ENCODE assay signal across 13 mouse cellular contexts in the genomic region with DNA sequence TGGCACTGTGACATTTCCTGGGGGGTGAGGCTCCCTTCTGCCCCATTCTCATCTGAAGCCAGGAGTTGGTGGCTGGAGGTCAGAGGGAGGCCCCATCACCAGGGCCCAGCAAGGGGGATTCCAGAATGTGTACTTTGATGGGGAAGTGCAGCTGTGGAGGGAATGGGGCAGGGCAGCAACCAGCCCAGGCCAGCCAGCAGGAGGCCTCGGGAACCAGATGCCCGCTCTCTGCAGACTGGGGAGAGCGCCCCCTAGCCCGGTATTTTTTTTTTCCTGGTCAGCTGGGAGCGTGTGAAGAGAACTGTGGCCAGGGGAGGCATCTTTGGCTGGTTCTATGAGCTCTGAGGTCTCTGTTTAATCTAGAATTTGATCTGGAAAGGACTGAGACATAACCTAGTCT. TPM values are rescaled to one million over a fixed set of nuclear protein-coding genes. Genes with fewer than 3 reads are reported as not detected.
DNase-seq lines count a peak whose midpoint lies in the region; ATAC-seq and TF ChIP-seq lines count a peak whose summit lies in the region.
"Had no signal": no experiment of that assay in that cellular context is flagged by ENCODE, and none has a peak within 500 bp of the region (broad histone marks: within the 10 kb centered on the region; RNA-seq: fewer than 3 reads in every experiment).

No protein-coding gene starts in this region.

- H3K9ac ChIP-seq in forebrain, postnatal 0 days = no peak overlapping the region
- H3K9ac ChIP-seq in liver, postnatal 0 days (replicated peaks) = no peak overlapping the region
- H3K9ac ChIP-seq in liver, embryonic 11.5 days (ENCODE audit: low read depth, low read length) = no peak overlapping the region
- no peak overlapping the region for H3K9ac ChIP-seq in CH12.LX (ENCODE audit: insufficient read depth, low read depth)
- no peak overlapping the region for H3K9ac ChIP-seq in embryonic facial prominence, embryonic 14.5 days (ENCODE audit: low read depth, low read length)
- no peak overlapping the region for H3K9ac ChIP-seq in forebrain, embryonic 13.5 days
- H3K9ac ChIP-seq: forebrain, embryonic 12.5 days; hindbrain, embryonic 13.5 days; liver, embryonic 15.5 days had no signal

- DNase-seq in forebrain, postnatal 0 days = no peak
- DNase-seq in forebrain, embryonic 10.5 days (ENCODE audit: extremely low spot score, low spot score) = no peak
- DNase-seq in liver, postnatal 0 days = no peak
- no peak for DNase-seq in liver, embryonic 11.5 days (ENCODE audit: low spot score)
- DNase-seq in CH12.LX (ENCODE audit: extremely low read depth) = no peak
- DNase-seq in embryonic facial prominence, embryonic 14.5 days (ENCODE audit: low spot score) = no peak
- DNase-seq in left cerebral cortex, adult 9 months (ENCODE audit: low spot score in 2 of 2) = no peak
- DNase-seq: thymus, adult 2 months had no signal

- H3K79me2 ChIP-seq in CH12.LX (replicated peaks; ENCODE audit: control insufficient read depth, extremely low read depth, insufficient read depth, poor library complexity, severe bottlenecking) = no peaks in the 10 kb centered on the region

- 10% methylated on average over 5 of the region's 5 CpGs for WGBS in forebrain, postnatal 0 days
- WGBS in forebrain, embryonic 10.5 days = 8% methylated on average over 5 of the region's 5 CpGs
- 13% methylated on average over 5 of the region's 5 CpGs for WGBS in liver, postnatal 0 days (ENCODE audit: insufficient replicate concordance)
- 10% methylated on average over 5 of the region's 5 CpGs for WGBS in liver, embryonic 11.5 days
- WGBS in embryonic facial prominence, embryonic 14.5 days = 3% methylated on average over 4 of the region's 5 CpGs
- WGBS in forebrain, embryonic 13.5 days = 4% methylated on average over 5 of the region's 5 CpGs

- TF ChIP-seq EP300 in liver, postnatal 0 days (IDR thresholded peaks at IDR 0.05; ENCODE audit: low read depth) = no peak
- TF ChIP-seq EP300 in CH12.LX (IDR thresholded peaks at IDR 0.05; ENCODE audit: low read length) = no peak; the same call in 1 of the 2 replicates

- no peaks in the 10 kb centered on the region for H3K36me3 ChIP-seq in forebrain, postnatal 0 days (ENCODE audit: insufficient read depth)
- no peaks in the 10 kb centered on the region for H3K36me3 ChIP-seq in forebrain, embryonic 10.5 days (replicated peaks)
- no peaks in the 10 kb centered on the region for H3K36me3 ChIP-seq in liver, postnatal 0 days (replicated peaks; ENCODE audit: insufficient read depth, low read length)
- H3K36me3 ChIP-seq in liver, embryonic 11.5 days (ENCODE audit: control insufficient read depth, insufficient read depth, low read length) = no peaks in the 10 kb centered on the region
- H3K36me3 ChIP-seq in CH12.LX (replicated peaks in 1 of 2; ENCODE audit: control insufficient read depth in 1 of 2, insufficient read depth in 1 of 2, low read length in 1 of 2) = no peaks in the 10 kb centered on the region
- no peaks in the 10 kb centered on the region for H3K36me3 ChIP-seq in embryonic facial prominence, embryonic 14.5 days (ENCODE audit: control insufficient read depth, insufficient read depth, low read length)
- H3K36me3 ChIP-seq in forebrain, embryonic 13.5 days (ENCODE audit: poor library complexity, severe bottlenecking) = no peaks in the 10 kb centered on the region
- H3K36me3 ChIP-seq: forebrain, embryonic 12.5 days; hindbrain, embryonic 13.5 days; liver, embryonic 15.5 days had no signal

- H3K27ac ChIP-seq in forebrain, postnatal 0 days (ENCODE audit: low read depth, low read length) = no peak overlapping the region
- no peak overlapping the region for H3K27ac ChIP-seq in forebrain, embryonic 10.5 days
- H3K27ac ChIP-seq in liver, postnatal 0 days (ENCODE audit: low read depth) = no peak overlapping the region
- no peak overlapping the region for H3K27ac ChIP-seq in liver, embryonic 11.5 days (ENCODE audit: low read depth, low read length)
- H3K27ac ChIP-seq in CH12.LX (ENCODE audit: insufficient read depth, low read depth) = peak overlapping the region; percentile 72
- no peak overlapping the region for H3K27ac ChIP-seq in embryonic facial prominence, embryonic 14.5 days (replicated peaks; ENCODE audit: low read depth, low read length)
- H3K27ac ChIP-seq in forebrain, embryonic 13.5 days = no peak overlapping the region
- H3K27ac ChIP-seq: forebrain, embryonic 12.5 days; hindbrain, embryonic 13.5 days; liver, embryonic 15.5 days had no signal

- no peaks in the 10 kb centered on the region for H3K9me3 ChIP-seq in forebrain, postnatal 0 days (ENCODE audit: low read length)
- H3K9me3 ChIP-seq in forebrain, embryonic 10.5 days = no peaks in the 10 kb centered on the region
- no peaks in the 10 kb centered on the region for H3K9me3 ChIP-seq in liver, postnatal 0 days (ENCODE audit: low read length)
- no peaks in the 10 kb centered on the region for H3K9me3 ChIP-seq in liver, embryonic 11.5 days (ENCODE audit: control insufficient read depth, low read length)
- H3K9me3 ChIP-seq in CH12.LX (replicated peaks; ENCODE audit: low read length) = no peaks in the 10 kb centered on the region
- H3K9me3 ChIP-seq in embryonic facial prominence, embryonic 14.5 days (ENCODE audit: control insufficient read depth, low read length) = no peaks in the 10 kb centered on the region
- H3K9me3 ChIP-seq in forebrain, embryonic 13.5 days (replicated peaks) = no peaks in the 10 kb centered on the region
- H3K9me3 ChIP-seq: forebrain, embryonic 12.5 days; hindbrain, embryonic 13.5 days; liver, embryonic 15.5 days had no signal

- peak; percentile 11 for TF ChIP-seq RAD21 in CH12.LX (IDR thresholded peaks at IDR 0.05; ENCODE audit: low read depth, low read length)

- H3K4me3 ChIP-seq in forebrain, postnatal 0 days (ENCODE audit: low read depth, low read length) = no peak overlapping the region
- H3K4me3 ChIP-seq in forebrain, embryonic 10.5 days = no peak overlapping the region
- H3K4me3 ChIP-seq in liver, postnatal 0 days (ENCODE audit: low read depth, low read length) = no peak overlapping the region
- H3K4me3 ChIP-seq in liver, embryonic 11.5 days (ENCODE audit: low read depth, low read length) = no peak overlapping the region
- no peak overlapping the region for H3K4me3 ChIP-seq in CH12.LX (replicated peaks in 1 of 3; ENCODE audit: low read depth in 2 of 3, low read length in 2 of 3, poor library complexity in 1 of 3)
- no peak overlapping the region for H3K4me3 ChIP-seq in embryonic facial prominence, embryonic 14.5 days (ENCODE audit: low read depth, low read length)
- H3K4me3 ChIP-seq in forebrain, embryonic 13.5 days = no peak overlapping the region
- H3K4me3 ChIP-seq: forebrain, embryonic 12.5 days; hindbrain, embryonic 13.5 days; liver, embryonic 15.5 days had no signal

- in situ Hi-C loops in CH12.LX (cut with MboI; ENCODE audit: low pct_ligation_motif_present, low pct_unique_long_range_greater_than_20kb, low sequenced_read_pairs) = no loop called here

- ATAC-seq in forebrain, postnatal 0 days = 0 out of 2 replicates have a peak, but pooled peaks have one; percentile 14
- no peak for ATAC-seq in liver, postnatal 0 days
- ATAC-seq in liver, embryonic 11.5 days (replicated peaks; ENCODE audit: low FRiP score) = no peak
- ATAC-seq in embryonic facial prominence, embryonic 14.5 days (ENCODE audit: low read depth) = no peak
- no peak for ATAC-seq in forebrain, embryonic 13.5 days

- peak; percentile 43; the same call in 1 of the 2 replicates for TF ChIP-seq CTCF in forebrain, postnatal 0 days (IDR thresholded peaks at IDR 0.05; ENCODE audit: low read depth)
- TF ChIP-seq CTCF in liver, postnatal 0 days (IDR thresholded peaks at IDR 0.05; ENCODE audit: low read depth) = peak; percentile 30
- peak; percentile 27 to 97; a peak in 3 of 4 replicates for TF ChIP-seq CTCF in CH12.LX (conservative IDR thresholded peaks at IDR 0.05 in 1 of 2, IDR thresholded peaks at IDR 0.05 in 1 of 2; ENCODE audit: low read depth in 2 of 2, low read length in 2 of 2)

- peaks cover 58% of the 10 kb centered on the region for H3K27me3 ChIP-seq in forebrain, postnatal 0 days (ENCODE audit: insufficient read depth, low read length)
- H3K27me3 ChIP-seq in forebrain, embryonic 10.5 days (ENCODE audit: poor library complexity, severe bottlenecking) = peaks cover 100% of the 10 kb centered on the region
- H3K27me3 ChIP-seq in liver, postnatal 0 days (ENCODE audit: insufficient read depth, low read length) = peaks cover 60% of the 10 kb centered on the region
- H3K27me3 ChIP-seq in liver, embryonic 11.5 days (replicated peaks; ENCODE audit: control insufficient read depth, insufficient read depth, low read length) = peaks cover 88% of the 10 kb centered on the region
- peaks cover 15% of the 10 kb centered on the region for H3K27me3 ChIP-seq in CH12.LX (replicated peaks)
- H3K27me3 ChIP-seq in embryonic facial prominence, embryonic 14.5 days (replicated peaks; ENCODE audit: control insufficient read depth, insufficient read depth, low read length) = peaks cover 69% of the 10 kb centered on the region
- peaks cover 96% of the 10 kb centered on the region for H3K27me3 ChIP-seq in forebrain, embryonic 13.5 days

- dilution Hi-C loops in CH12.LX (cut with MboI; ENCODE audit: extremely low pct_ligation_motif_present, extremely low pct_unique_long_range_greater_than_20kb, low sequenced_read_pairs) = no loop called here

- no peaks in the 10 kb centered on the region for H3K4me1 ChIP-seq in forebrain, postnatal 0 days (ENCODE audit: insufficient read depth)
- peaks cover 52% of the 10 kb centered on the region for H3K4me1 ChIP-seq in forebrain, embryonic 10.5 days
- peaks cover 5% of the 10 kb centered on the region; the same call in 1 of the 2 replicates for H3K4me1 ChIP-seq in liver, postnatal 0 days (ENCODE audit: insufficient read depth)
- H3K4me1 ChIP-seq in liver, embryonic 11.5 days (replicated peaks; ENCODE audit: control insufficient read depth, insufficient read depth, low read length) = peaks cover 11% of the 10 kb centered on the region
- peaks cover 19 to 53% of the 10 kb centered on the region in 2 experiments for H3K4me1 ChIP-seq in CH12.LX (ENCODE audit: control insufficient read depth in 1 of 2, insufficient read depth in 2 of 2)
- peaks cover 10% of the 10 kb centered on the region for H3K4me1 ChIP-seq in embryonic facial prominence, embryonic 14.5 days (ENCODE audit: control insufficient read depth, insufficient read depth, low read length)
- H3K4me1 ChIP-seq in forebrain, embryonic 13.5 days = peaks cover 25% of the 10 kb centered on the region

- H3K4me2 ChIP-seq in forebrain, postnatal 0 days (ENCODE audit: low read depth) = no peak overlapping the region
- no peak overlapping the region for H3K4me2 ChIP-seq in liver, postnatal 0 days (ENCODE audit: low read depth, low read length)
- no peak overlapping the region for H3K4me2 ChIP-seq in liver, embryonic 11.5 days
- H3K4me2 ChIP-seq in CH12.LX (ENCODE audit: insufficient read depth, low read depth, poor library complexity, severe bottlenecking) = no peak overlapping the region
- H3K4me2 ChIP-seq in embryonic facial prominence, embryonic 14.5 days (ENCODE audit: low read depth, low read length) = peak overlapping the region; percentile 10; the same call in 1 of the 2 replicates
- H3K4me2 ChIP-seq in forebrain, embryonic 13.5 days = no peak overlapping the region
- H3K4me2 ChIP-seq: forebrain, embryonic 12.5 days; hindbrain, embryonic 13.5 days; liver, embryonic 15.5 days had no signal

- TF ChIP-seq POLR2A in CH12.LX (IDR thresholded peaks at IDR 0.05; ENCODE audit: low read depth, low read length) = no peak

RNA-seq across cellular contexts. Expression of gene Wnt6, which starts 4.1 kb away (rescaled TPM):
- total RNA-seq in forebrain, postnatal 0 days (2014; rRNA removed) = 6.1 and 7.2 TPM in 2 replicates
- polyA plus RNA-seq in forebrain, postnatal 0 days (2015; fragmentation: Nextera tagmentation; extraction: Ambion mirVana) = 3.8 and 4.6 TPM in 2 replicates
- polyA plus RNA-seq in forebrain, embryonic 10.5 days (2016; fragmentation: Nextera tagmentation; extraction: Ambion mirVana) = 9.1 and 10.6 TPM in 2 replicates
- polyA plus RNA-seq in liver, postnatal 0 days (2015; fragmentation: Nextera tagmentation; extraction: Ambion mirVana) = 0.07 and 0.12 TPM in 2 replicates
- 1.5 and 2.4 TPM in 2 replicates for polyA plus RNA-seq in liver, embryonic 11.5 days (2014; fragmentation: Nextera tagmentation; extraction: Ambion mirVana)
- total RNA-seq in CH12.LX (2012; rRNA removed) (3.4 and 3.5 TPM in 2 replicates), CH12.LX (2014; rRNA removed) (0.67 and 0.89 TPM in 2 replicates)
- 1.6 and 1.7 TPM in 2 replicates for polyA plus RNA-seq in CH12.LX (2012; ENCODE audit: insufficient read length, low read depth)
- polyA plus RNA-seq in embryonic facial prominence, embryonic 14.5 days (2014; fragmentation: Nextera tagmentation; extraction: Ambion mirVana) = 16.1 and 23.1 TPM in 2 replicates
- polyA plus RNA-seq in forebrain, embryonic 13.5 days (2015; fragmentation: Nextera tagmentation; extraction: Ambion mirVana) = 0.73 and 0.92 TPM in 2 replicates
- total RNA-seq: neutrophil, adult 5-6 weeks had no signal

RNA-seq across cellular contexts. Expression of gene Wnt10a, which starts 15.5 kb away (rescaled TPM):
- 0.15 and 0.19 TPM in 2 replicates for total RNA-seq in forebrain, postnatal 0 days (2014; rRNA removed)
- 0.21 and 0.23 TPM in 2 replicates for polyA plus RNA-seq in forebrain, postnatal 0 days (2015; fragmentation: Nextera tagmentation; extraction: Ambion mirVana)
- polyA plus RNA-seq in forebrain, embryonic 10.5 days (2016; fragmentation: Nextera tagmentation; extraction: Ambion mirVana) = 0.65 and 0.92 TPM in 2 replicates
- 0.09 and 0.18 TPM in 2 replicates for polyA plus RNA-seq in liver, postnatal 0 days (2015; fragmentation: Nextera tagmentation; extraction: Ambion mirVana)
- polyA plus RNA-seq in liver, embryonic 11.5 days (2014; fragmentation: Nextera tagmentation; extraction: Ambion mirVana) = 0.10 and 0.22 TPM in 2 replicates
- total RNA-seq in CH12.LX (2012; rRNA removed) (126 and 184 TPM in 2 replicates), CH12.LX (2014; rRNA removed) (142 and 155 TPM in 2 replicates)
- 170 and 187 TPM in 2 replicates for polyA plus RNA-seq in CH12.LX (2012; ENCODE audit: insufficient read length, low read depth)
- polyA plus RNA-seq in embryonic facial prominence, embryonic 14.5 days (2014; fragmentation: Nextera tagmentation; extraction: Ambion mirVana) = 6.1 and 6.7 TPM in 2 replicates
- polyA plus RNA-seq in forebrain, embryonic 13.5 days (2015; fragmentation: Nextera tagmentation; extraction: Ambion mirVana) = 0.29 and 0.63 TPM in 2 replicates
- total RNA-seq: neutrophil, adult 5-6 weeks had no signal
- polyA plus RNA-seq: liver, embryonic 15.5 days had no signal

RNA-seq across cellular contexts. Expression of gene Prkag3, which starts 26.8 kb away (rescaled TPM):
- 0.23 TPM in 1 of 2 replicates, not detected in the other for total RNA-seq in forebrain, postnatal 0 days (2014; rRNA removed)
- polyA plus RNA-seq in forebrain, postnatal 0 days (2015; fragmentation: Nextera tagmentation; extraction: Ambion mirVana) = not detected in 2 replicates
- 0.20 TPM in 1 of 2 replicates, not detected in the other for polyA plus RNA-seq in forebrain, embryonic 10.5 days (2016; fragmentation: Nextera tagmentation; extraction: Ambion mirVana)
- polyA plus RNA-seq in liver, postnatal 0 days (2015; fragmentation: Nextera tagmentation; extraction: Ambion mirVana) = 0.04 and 0.11 TPM in 2 replicates
- polyA plus RNA-seq in liver, embryonic 11.5 days (2014; fragmentation: Nextera tagmentation; extraction: Ambion mirVana) = not detected in 2 replicates
- total RNA-seq in CH12.LX (2012; rRNA removed) = 0.08 and 0.13 TPM in 2 replicates
- total RNA-seq in CH12.LX (2014; rRNA removed) = 0.09 TPM in 1 of 2 replicates, not detected in the other
- polyA plus RNA-seq in CH12.LX (2012; ENCODE audit: insufficient read length, low read depth) = 0.12 TPM in 1 of 2 replicates, not detected in the other
- 4.5 and 6.4 TPM in 2 replicates for polyA plus RNA-seq in embryonic facial prominence, embryonic 14.5 days (2014; fragmentation: Nextera tagmentation; extraction: Ambion mirVana)
- not detected in 2 replicates for polyA plus RNA-seq in forebrain, embryonic 13.5 days (2015; fragmentation: Nextera tagmentation; extraction: Ambion mirVana)
- polyA plus RNA-seq: forebrain, embryonic 12.5 days had no signal

Comparison
In these comparisons a context has a peak if more than half of its experiments do, and no peak if none do; other contexts are left out.
1. RNA of gene Wnt10a, which starts 15.5 kb away (polyA plus RNA-seq): 170 to 187 TPM in CH12.LX; 6.1 to 6.7 TPM in embryonic facial prominence, embryonic 14.5 days, 0.65 to 0.92 TPM in forebrain, embryonic 10.5 days, 0.29 to 0.63 TPM in forebrain, embryonic 13.5 days, 0.21 to 0.23 TPM in forebrain, postnatal 0 days, 0.10 to 0.22 TPM in liver, embryonic 11.5 days and 0.09 to 0.18 TPM in liver, postnatal 0 days; every median in the first group is over 10 times any median in the second.
2. Peak in every context shown above with its lines, with median percentiles within 50 percentile points of each other: CTCF ChIP-seq.